Mouse (Mus musculus) gastrocnemius, postnatal 14 days (tissue): ENCODE data around the gene Pkd2. TPM values are rescaled to one million over a fixed set of nuclear protein-coding genes. Genes with fewer than 3 reads are reported as not detected.

Experiments used
- total RNA-seq, 2 experiments: library from RNA; stranded (reverse); gene quantifications; 2 replicates each; pipeline ENCODE4 v1.2.3; 2021

Pkd2 gene
- total RNA-seq, 2 experiments from 2014 or later, result 19.6 to 21.1 TPM

Other genes with a start within 250 kb of the Pkd2 start
- gene Ibsp, start 160.3 kb upstream of the Pkd2 start, total RNA-seq, result not detected
- not detected for gene Mepe, start 134.1 kb upstream of the Pkd2 start, total RNA-seq
- 1 to 10 TPM in 1 of 2 experiments, under 1 TPM in 1; 0.58 to 4.2 TPM for gene Spp1, start 24.3 kb upstream of the Pkd2 start, total RNA-seq
- 1 to 10 TPM; 3.5 to 4.2 TPM for gene BC005561, start 48.9 kb downstream of the Pkd2 start, total RNA-seq